Mouse (Mus musculus) gastrocnemius, adult 18-20 months (tissue): ENCODE measurements at regions not wholly inside any gene's neighbourhood (a gene's known extent, or its start where the extent isn't known, plus 50 kb on each side); places are given as distances from the start of the nearest gene placed in this dataset.
A peak's percentile ranks its signal among the peaks of the same experiment; 100 is the strongest.

Source experiments
- DNase-seq: peaks from one replicate; pipeline ENCODE4 v3.0.0; 2021; ENCODE audit warnings: low spot score

DNA sequence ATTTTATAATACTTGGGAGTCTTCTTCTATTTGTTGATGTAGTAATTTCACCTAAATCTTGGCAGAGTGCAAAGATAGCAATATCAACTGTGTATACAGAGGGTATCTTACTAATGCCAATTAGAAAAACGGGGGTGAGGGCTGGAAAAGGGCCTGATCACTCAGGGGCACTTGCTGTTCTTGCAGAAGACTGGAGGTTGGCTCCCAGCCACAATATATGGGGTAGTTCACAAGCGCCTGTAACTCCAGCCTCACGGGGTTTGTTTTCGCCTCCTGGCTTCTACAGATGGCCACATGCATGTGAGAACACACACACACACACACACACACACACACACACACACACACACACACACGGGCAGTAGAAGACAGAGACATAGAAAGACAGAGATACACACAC, 185.7 kb downstream of the Plk2 start:
- no peak for DNase-seq

- no peak for DNase-seq
Measured at GRCm38 (mm10) chr13:110584765-110585164, 189.9 kb downstream of the Plk2 start.

DNA sequence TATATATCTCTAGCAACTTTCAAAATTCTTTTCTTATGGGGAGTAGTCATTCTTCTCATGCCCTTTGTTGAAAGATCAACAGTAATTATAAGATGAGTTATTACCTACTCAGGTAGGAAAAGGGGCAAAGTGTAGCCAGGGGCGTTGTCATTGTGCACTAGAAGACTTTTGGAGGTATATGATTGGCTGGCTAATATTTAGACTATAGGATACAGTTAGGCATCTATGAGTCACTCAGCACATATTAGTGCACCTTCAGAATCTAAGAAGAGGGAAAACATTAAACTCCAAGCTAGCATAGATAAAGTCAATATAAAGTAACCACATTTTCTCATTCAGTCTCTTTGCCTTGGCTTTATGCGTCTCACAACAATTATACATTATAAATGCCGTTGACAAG, 199.8 kb downstream of the Plk2 start:
- no peak for DNase-seq

DNA sequence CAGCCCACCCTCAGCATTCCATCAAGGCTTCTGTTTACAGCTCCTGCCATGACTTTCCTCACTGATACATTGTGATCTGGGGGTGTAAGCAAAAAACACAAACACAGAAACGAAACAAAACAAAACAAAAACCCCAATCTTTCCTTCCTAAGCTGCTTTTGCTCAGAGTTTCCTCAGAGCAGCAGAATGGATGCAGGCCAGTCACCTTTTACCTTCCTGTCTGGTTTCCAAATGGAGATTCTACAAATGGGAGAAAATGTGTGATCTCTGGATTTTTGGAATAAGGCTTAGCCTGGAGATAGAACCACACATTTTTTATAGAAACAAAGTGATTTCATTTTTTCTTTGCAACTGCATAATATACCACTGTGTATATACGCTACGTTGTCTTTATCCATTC, 204.8 kb downstream of the Plk2 start:
- no peak for DNase-seq

DNA sequence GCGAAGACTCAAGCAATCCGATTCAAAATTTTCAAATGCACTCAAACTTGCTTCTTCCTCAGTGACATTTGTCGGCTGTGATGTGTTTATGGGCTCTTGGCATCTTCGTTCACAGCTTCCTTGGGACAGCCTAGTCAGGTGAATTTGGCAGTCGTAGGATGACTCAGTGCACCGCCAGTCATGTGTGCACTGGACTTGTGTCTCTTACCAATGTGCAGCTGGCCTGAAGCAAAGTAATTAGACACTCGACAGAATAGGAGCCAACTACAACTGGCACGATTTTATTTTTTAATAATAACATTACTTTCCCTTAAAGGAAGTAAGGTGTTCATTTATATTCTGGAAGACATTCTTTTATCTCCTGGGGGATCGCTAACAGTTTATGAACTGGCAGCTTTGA, 205.5 kb downstream of the Plk2 start:
- DNase-seq: no peak

- no peak for DNase-seq
Measured at GRCm38 (mm10) chr13:110601352-110601751, 206.5 kb downstream of the Plk2 start.

GRCm38 (mm10) chr13:110601840-110602239, 207.0 kb downstream of the Plk2 start:
- no peak for DNase-seq

GRCm38 (mm10) chr13:110602894-110603293, 208.0 kb downstream of the Plk2 start:
- DNase-seq: no peak

- DNase-seq: no peak
Measured at GRCm38 (mm10) chr13:110619010-110619409, 224.2 kb downstream of the Plk2 start.

DNA sequence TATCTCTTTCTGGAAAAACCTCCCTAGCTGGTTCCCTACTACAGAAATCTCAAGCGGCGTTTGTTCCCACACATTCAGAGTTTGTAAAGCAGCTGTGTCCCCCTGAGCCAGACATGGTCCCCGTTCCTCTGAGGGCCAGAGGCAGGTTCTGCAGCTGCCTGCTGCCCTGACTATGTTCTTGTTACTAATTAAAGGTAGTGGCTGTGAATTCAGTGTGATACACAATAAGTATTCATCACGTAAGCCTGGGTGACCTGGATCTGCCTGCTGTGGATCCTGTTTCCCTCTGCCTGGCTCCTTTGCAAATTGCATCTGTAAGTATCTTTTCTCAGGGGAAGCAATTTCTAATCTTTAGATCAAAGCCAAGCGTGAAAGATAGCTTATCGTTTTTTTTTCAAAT, 232.3 kb downstream of the Plk2 start:
- DNase-seq: no peak

GRCm38 (mm10) chr13:110627732-110628131, 232.9 kb downstream of the Plk2 start:
- peak; percentile 12 for DNase-seq

DNA sequence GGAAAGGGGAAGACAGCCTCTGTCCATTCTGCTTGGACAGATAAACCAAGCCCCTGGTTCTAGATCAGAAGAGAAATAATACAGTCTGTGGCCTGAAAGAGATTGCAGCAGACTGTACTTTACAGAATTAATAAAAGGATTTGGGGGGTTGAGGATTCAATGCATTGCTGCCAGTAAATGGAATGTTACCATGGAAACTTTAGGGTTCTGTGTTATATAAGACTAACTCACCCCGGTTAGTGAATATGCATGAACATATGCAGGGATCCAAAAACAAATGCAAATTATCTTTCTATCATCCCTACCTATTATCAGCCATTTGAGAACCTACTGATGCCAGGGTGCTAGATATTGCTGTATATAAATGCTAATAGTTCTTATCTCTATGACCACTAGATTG, 233.4 kb downstream of the Plk2 start:
- no peak for DNase-seq

- DNase-seq: no peak
Measured at GRCm38 (mm10) chr13:110633261-110633781, 238.5 kb downstream of the Plk2 start.

GRCm38 (mm10) chr13:110633899-110634298, 239.1 kb downstream of the Plk2 start:
- DNase-seq: no peak

DNA sequence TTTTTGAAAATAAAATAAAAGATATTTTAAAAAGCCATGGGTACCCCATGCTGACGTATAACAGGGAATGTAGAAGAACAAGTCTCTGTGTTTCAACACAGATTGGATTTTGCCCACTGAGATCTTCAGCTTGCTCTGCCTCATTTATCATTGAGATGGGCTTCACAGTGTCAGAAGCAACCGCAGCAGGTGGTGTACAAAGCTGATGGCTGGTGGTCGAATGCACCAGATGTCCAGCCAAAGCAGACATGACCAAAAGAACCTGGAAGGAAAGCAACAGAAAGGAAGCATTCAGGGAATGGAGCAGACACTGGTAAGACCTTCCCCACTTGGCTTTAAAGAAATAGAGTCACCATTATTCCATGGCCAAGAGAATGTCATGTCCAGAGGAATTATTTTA, 247.9 kb downstream of the Plk2 start:
- no peak for DNase-seq

GRCm38 (mm10) chr13:110643198-110643896, 248.5 kb downstream of the Plk2 start:
- peak; percentile 42 for DNase-seq

DNA sequence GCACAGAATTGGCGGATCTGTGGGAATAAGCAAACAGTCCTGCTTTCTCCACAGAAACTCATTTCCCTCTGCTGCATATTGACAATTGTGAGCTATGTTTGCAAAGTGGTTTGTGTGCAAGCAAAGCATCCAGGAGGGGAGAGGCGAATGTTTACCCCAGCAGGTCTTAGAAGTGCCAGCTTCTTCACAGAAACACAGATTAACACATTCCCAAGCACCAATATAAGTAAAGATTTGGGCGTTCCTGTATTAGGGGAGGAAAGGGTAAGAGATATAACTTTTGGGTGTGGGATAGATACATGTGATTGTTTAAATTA, 249.0 kb downstream of the Plk2 start:
- DNase-seq: no peak

GRCm38 (mm10) chr13:110649378-110649777, 254.5 kb downstream of the Plk2 start:
- DNase-seq: no peak

DNA sequence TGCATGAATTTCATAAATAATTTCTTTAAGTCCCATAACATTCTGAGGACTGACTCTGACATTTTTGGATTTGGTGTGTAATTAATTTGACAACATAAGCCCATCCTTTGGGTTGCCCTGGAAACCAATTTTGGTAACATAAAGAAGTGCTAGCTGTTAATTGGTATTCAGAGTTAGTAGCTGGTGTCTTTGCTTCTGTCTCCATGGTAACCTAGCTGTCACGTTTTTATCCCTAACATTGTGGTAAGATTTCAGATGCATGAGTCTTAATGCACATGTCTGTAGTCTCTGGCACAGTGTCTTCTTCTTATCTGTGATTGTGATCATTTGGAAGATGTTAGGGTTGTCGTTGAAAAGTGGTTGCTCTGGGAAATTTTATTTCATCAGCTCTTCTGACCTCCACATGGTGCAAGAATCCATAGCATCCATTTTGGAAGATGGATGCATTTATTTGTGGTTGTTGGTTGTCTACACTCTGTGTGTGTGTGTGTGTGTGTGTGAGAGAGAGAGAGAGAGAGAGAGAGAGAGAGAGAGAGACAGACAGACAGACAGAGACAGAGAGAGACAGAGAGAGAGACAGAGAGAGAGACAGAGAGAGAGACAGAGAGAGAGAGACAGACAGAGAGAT, 255.1 kb downstream of the Plk2 start:
- no peak for DNase-seq

- DNase-seq: no peak
Measured at GRCm38 (mm10) chr13:110652201-110652600, 257.4 kb downstream of the Plk2 start.

DNA sequence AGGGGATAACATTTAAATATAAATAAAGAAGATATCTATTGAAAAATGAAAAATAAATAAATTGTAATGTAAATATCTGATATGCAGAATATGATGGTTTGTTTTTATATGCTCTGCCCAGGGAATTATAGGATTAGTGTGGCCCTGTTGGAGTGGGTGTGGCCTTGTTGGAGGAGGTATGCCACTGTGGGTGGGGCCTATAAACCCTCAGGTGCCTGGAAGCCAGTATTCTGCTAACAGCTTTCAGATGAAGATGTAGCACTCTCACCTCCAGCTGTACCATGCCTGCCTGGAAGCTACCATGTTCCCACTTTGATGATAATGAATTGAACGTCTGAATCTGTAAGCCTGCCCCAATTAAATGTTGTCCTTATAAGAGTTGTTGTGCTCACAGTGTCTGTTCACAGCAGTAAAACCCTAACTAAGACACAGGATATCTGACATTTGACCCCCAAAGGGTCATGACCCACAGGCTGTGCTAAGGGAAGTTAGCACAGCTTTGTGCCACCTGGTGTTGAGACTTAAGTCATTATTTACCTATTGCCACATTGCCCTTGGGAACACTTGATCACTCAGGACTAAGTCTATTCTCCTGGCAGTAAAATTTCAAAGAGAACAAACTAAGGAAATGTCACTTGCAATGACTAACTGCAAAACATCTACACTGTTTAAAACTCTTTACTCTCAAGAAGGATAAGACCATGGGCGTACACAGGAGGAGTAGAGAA, 270.4 kb downstream of the Plk2 start:
- DNase-seq: no peak

DNA sequence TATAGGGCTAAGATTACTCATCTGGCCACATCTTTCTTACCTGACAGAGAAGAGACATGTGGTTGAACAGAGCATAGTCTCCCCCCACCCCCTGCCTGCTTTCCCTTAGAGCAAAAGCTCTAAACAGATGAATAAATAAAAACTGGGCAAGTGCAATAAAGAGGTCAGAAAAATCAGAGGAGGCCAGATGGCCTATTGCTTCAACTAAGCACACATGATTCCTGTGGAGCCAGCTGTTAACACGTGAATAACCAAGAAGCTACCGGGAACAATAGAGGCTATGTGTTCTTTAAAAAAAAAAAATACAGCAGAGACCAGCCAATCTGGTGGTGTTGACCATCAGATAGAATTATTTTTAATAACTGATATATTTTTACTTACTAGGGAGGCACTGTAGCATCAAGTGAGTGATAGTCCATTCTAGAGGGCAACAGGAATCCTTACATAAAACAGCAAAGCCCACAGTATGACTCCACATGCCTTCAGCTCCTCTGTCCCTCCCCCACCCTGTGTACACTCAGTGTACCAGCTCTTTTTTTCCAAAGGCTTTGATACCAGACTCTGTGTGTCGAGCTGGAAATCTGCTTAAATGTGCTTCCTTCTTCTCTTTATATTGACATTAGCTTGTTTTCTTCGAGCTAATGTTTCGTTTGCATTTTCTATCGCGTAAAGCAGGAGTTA, 272.6 kb downstream of the Plk2 start:
- no peak for DNase-seq
